Mouse (Mus musculus) brain, embryonic 14.5 days (tissue): ENCODE data around the gene Gm9936.

Experiments
- CTCF ChIP-seq: fragments of 200-500 bp; IDR thresholded peaks from 2 replicates; pipeline ENCODE4 v1.5.1; 2012; ENCODE audit warnings: inconsistent platforms, mild to moderate bottlenecking, moderate library complexity, borderline replicate concordance; ENCODE audit not compliant: insufficient read depth, insufficient read length; ENCODE audit errors: extremely low read depth
- POLR2A ChIP-seq: fragments of 200-500 bp; IDR thresholded peaks from 2 replicates; pipeline ENCODE4 v1.6.1; 2012; ENCODE audit warnings: mild to moderate bottlenecking, inconsistent platforms, borderline replicate concordance; ENCODE audit not compliant: poor library complexity, insufficient read depth, insufficient read length, severe bottlenecking; ENCODE audit errors: extremely low read depth

DNA sequence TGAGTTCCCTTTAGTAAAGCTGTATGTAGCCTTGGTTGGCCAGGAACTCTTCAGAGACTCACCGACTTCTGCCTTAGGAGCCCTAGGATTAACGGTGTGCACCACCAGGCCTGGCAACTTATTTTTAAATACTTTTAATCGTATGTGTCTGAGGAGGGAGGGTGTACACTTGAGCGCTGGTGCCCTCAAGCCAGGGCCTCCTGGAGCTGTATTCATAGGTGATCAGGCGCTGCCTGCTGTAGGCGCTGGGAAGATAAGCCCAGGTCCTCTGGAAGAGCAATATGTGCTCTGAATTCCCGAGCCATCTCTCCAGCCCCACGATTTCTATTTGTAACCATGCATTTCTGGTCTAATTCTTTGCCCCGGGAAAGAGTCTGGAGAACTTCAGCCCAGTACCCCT is 51.4 kb downstream of the Gm9936 start:
- TF ChIP-seq CTCF, result no peak
- TF ChIP-seq POLR2A, result no peak
